Mouse (Mus musculus): ENCODE data around the gene Cybc1. TPM values are rescaled to one million over a fixed set of nuclear protein-coding genes. Genes with fewer than 3 reads are reported as not detected.

Gene Cybc1
- polyA plus RNA-seq, 1 experiment from 2014 or later = 36.3 TPM

Other genes starting within 250 kb of the Cybc1 start
- 57.8 and 81.1 TPM in 2 replicates for gene Csnk1d, start 238.0 kb downstream of the Cybc1 start, polyA plus RNA-seq (2014; fragmentation: Nextera tagmentation; extraction: Ambion mirVana)
- gene Cd7, start 189.9 kb downstream of the Cybc1 start, polyA plus RNA-seq (2014; fragmentation: Nextera tagmentation; extraction: Ambion mirVana) = not detected in 2 replicates
- gene Sectm1b, start 165.8 kb downstream of the Cybc1 start, polyA plus RNA-seq (2014; fragmentation: Nextera tagmentation; extraction: Ambion mirVana) = not detected in 2 replicates
- gene Sectm1a, start 148.1 kb downstream of the Cybc1 start, polyA plus RNA-seq (2014; fragmentation: Nextera tagmentation; extraction: Ambion mirVana) = not detected in 2 replicates
- gene Tex19.2, start 110.6 kb downstream of the Cybc1 start, polyA plus RNA-seq (2014; fragmentation: Nextera tagmentation; extraction: Ambion mirVana) = not detected in 2 replicates
- not detected in 2 replicates for gene Tex19.1, start 83.2 kb downstream of the Cybc1 start, polyA plus RNA-seq (2014; fragmentation: Nextera tagmentation; extraction: Ambion mirVana)
- gene Uts2r, start 69.1 kb downstream of the Cybc1 start, polyA plus RNA-seq (2014; fragmentation: Nextera tagmentation; extraction: Ambion mirVana) = 0.15 and 0.23 TPM in 2 replicates
- gene Hexdc, start 24.9 kb downstream of the Cybc1 start, polyA plus RNA-seq (2014; fragmentation: Nextera tagmentation; extraction: Ambion mirVana) = 28.2 and 37.0 TPM in 2 replicates
- gene Ogfod3, start 24.6 kb downstream of the Cybc1 start, polyA plus RNA-seq (2014; fragmentation: Nextera tagmentation; extraction: Ambion mirVana) = 27.2 and 32.0 TPM in 2 replicates
- 93.2 and 96.5 TPM in 2 replicates for gene Narf, start 7.9 kb upstream of the Cybc1 start, polyA plus RNA-seq (2014; fragmentation: Nextera tagmentation; extraction: Ambion mirVana)
- 15.1 and 16.5 TPM in 2 replicates for gene Foxk2, start 30.7 kb upstream of the Cybc1 start, polyA plus RNA-seq (2014; fragmentation: Nextera tagmentation; extraction: Ambion mirVana)
- gene Wdr45b, start 125.1 kb upstream of the Cybc1 start, polyA plus RNA-seq (2014; fragmentation: Nextera tagmentation; extraction: Ambion mirVana) = 93.7 and 100 TPM in 2 replicates
- 13.4 and 16.7 TPM in 2 replicates for gene Rab40b, start 158.9 kb upstream of the Cybc1 start, polyA plus RNA-seq (2014; fragmentation: Nextera tagmentation; extraction: Ambion mirVana)
- gene Fn3krp, start 192.1 kb upstream of the Cybc1 start, polyA plus RNA-seq (2014; fragmentation: Nextera tagmentation; extraction: Ambion mirVana) = 8.6 and 9.2 TPM in 2 replicates
- 6.4 and 8.1 TPM in 2 replicates for gene Fn3k, start 205.6 kb upstream of the Cybc1 start, polyA plus RNA-seq (2014; fragmentation: Nextera tagmentation; extraction: Ambion mirVana)
- gene Tbcd, start 222.6 kb upstream of the Cybc1 start, polyA plus RNA-seq (2014; fragmentation: Nextera tagmentation; extraction: Ambion mirVana) = 39.2 and 58.4 TPM in 2 replicates